Mouse (Mus musculus): Measurements from ENCODE around the gene Kpnb1. TPM values are rescaled to one million over a fixed set of nuclear protein-coding genes. Genes with fewer than 3 reads are reported as not detected.
"Not testable (repeated sequence)": the region's sequence is repeated elsewhere in the genome, so short reads cannot be mapped to it uniquely, and the experiment has no call there.

Gene Kpnb1
- polyA plus RNA-seq, 1 experiment from 2014 or later = 43.8 TPM

DNA sequence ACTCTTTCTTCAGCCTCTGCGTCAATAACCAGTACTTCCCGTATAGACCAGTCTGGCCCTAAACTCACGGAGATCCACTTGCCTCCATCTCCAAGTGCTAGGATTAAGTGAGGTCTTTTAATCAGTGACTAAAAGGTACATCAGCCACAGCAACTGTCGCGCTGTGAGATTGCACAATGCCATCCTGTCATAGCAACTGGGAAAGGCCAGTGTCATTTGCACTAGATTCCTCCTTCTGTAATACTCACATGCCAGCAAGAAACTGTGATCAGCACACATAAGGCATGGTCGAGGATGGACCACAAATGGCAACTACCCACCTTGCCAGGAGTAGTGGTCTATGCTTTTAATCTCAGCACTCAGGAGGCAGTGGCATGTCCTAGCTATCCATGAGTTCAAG is 11.8 kb upstream of the Kpnb1 start:
- Histone ChIP-seq H3K4me2 (replicated peaks) (no peak overlapping the region), H3K27ac (replicated peaks) (no peak overlapping the region), H3K36me3 (no peaks in the 10 kb centered on the region), H3K27me3 (no peaks in the 10 kb centered on the region), H3K4me3 (replicated peaks) (no peak overlapping the region), H3K4me1 (no peaks in the 10 kb centered on the region), H3K9ac (no peak overlapping the region), H3K9me3 (replicated peaks) (no peaks in the 10 kb centered on the region)
- WGBS = 81% methylated on average over 6 of the region's 6 CpGs
- no peak for ATAC-seq (ENCODE audit: insufficient number of reproducible peaks, low FRiP score, low TSS enrichment, low read depth)

DNA sequence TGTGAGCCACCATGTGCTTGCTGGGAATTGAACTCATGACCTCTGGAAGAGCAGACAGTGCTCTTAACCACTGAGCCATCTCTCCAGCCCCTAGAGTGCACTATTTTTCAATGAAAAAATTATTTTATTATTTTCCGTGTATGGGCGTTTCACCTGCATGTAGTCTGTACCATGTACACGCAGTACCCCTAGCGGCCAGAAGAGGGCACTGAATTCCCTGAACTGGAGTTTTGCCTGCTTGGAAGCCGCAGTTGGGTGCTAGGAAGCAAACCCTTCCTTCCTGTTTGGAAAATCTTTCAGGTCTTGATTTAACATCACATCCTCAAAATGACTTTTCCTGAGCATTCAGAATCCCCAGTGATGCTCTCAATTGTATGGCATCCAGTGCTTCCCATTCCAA is 10.9 kb upstream of the Kpnb1 start:
- no peak overlapping the region for H3K4me3 ChIP-seq (replicated peaks)
- H3K4me1 ChIP-seq = no peaks in the 10 kb centered on the region
- H3K27me3 ChIP-seq = no peaks in the 10 kb centered on the region
- H3K36me3 ChIP-seq = peaks cover 4% of the 10 kb centered on the region; the same call in 1 of the 2 replicates
- no peak for ATAC-seq (ENCODE audit: insufficient number of reproducible peaks, low FRiP score, low TSS enrichment, low read depth)
- H3K27ac ChIP-seq (replicated peaks) = no peak overlapping the region
- H3K4me2 ChIP-seq (replicated peaks) = no peak overlapping the region
- H3K9ac ChIP-seq = no peak overlapping the region
- H3K9me3 ChIP-seq (replicated peaks) = no peaks in the 10 kb centered on the region
- WGBS = 17% methylated on average over 5 of the region's 5 CpGs

DNA sequence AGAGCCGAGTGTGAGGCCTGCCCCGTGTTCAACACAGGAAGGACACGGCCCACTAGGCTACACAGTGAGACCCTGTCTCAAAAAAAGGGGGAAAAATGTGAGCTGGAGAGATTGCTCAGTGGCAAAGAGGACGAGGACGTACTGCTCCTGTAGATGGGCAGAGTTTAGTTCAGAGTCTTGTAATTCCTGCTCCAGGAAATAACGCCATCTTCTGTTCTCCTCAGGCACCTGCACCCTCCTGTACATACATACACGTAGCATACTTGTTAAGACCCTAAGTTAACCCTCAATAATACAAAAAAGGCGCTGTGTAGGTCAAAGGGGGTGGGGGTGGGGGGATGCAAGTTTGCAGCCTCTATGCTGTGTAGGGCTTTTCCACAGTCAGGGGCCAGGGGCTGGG is 9.3 kb upstream of the Kpnb1 start:
- Histone ChIP-seq H3K4me2 (replicated peaks) (no peak overlapping the region), H3K27ac (replicated peaks) (no peak overlapping the region), H3K27me3 (no peaks in the 10 kb centered on the region), H3K36me3 (peaks cover 4% of the 10 kb centered on the region; the same call in 1 of the 2 replicates), H3K4me3 (replicated peaks) (no peak overlapping the region), H3K9me3 (replicated peaks) (no peaks in the 10 kb centered on the region), H3K4me1 (no peaks in the 10 kb centered on the region), H3K9ac (no peak overlapping the region)
- 77% methylated on average over 8 of the region's 8 CpGs for WGBS
- no peak for ATAC-seq (ENCODE audit: insufficient number of reproducible peaks, low FRiP score, low TSS enrichment, low read depth)

DNA sequence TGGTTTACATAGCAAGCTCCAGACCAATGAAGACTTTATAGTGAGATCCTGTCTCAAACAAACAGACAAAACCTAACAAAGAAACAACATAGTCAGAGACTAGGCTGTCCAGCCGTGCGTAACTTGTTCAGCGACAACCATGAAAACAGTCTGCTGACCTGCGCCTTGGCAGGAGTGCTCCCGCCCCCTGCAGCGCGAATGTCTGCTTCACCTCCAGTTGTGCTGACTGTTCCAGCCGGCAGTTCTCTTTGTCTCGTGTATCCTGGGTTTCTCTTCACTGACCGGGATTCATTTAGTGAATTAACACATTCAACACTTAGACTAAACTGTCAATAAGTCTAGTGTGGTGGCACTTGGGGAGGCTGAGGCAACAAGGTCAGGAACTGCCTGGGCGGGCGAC is 8.9 kb upstream of the Kpnb1 start:
- WGBS = 72% methylated on average over 12 of the region's 12 CpGs
- Histone ChIP-seq H3K27ac (replicated peaks) (no peak overlapping the region), H3K4me1 (no peaks in the 10 kb centered on the region), H3K9ac (no peak overlapping the region), H3K4me3 (replicated peaks) (no peak overlapping the region), H3K36me3 (peaks cover 4% of the 10 kb centered on the region; the same call in 1 of the 2 replicates), H3K27me3 (no peaks in the 10 kb centered on the region), H3K4me2 (replicated peaks) (no peak overlapping the region), H3K9me3 (replicated peaks) (no peaks in the 10 kb centered on the region)
- ATAC-seq (ENCODE audit: insufficient number of reproducible peaks, low FRiP score, low TSS enrichment, low read depth) = no peak

DNA sequence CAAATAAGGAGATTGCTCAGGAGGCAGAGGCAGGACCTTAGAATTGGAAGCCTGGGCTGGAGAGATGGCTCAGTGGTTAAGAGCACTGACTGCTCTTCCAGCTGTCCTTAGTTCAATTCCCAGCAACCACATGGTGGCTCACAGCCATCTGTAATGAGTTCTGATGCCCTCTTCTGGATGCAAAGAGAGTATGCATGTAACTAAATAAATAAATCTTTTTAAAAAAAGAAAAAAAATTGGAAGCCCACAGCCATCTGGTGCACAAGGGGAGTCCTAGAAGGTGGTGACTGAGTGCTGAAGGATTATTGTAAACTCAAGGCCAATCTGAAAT is 4.9 kb upstream of the Kpnb1 start:
- no peak overlapping the region for H3K4me2 ChIP-seq (replicated peaks)
- no peak overlapping the region for H3K27ac ChIP-seq (replicated peaks)
- H3K4me1 ChIP-seq = peaks cover 12% of the 10 kb centered on the region; the same call in 1 of the 2 replicates
- H3K27me3 ChIP-seq = no peaks in the 10 kb centered on the region
- no peak overlapping the region for H3K9ac ChIP-seq
- no peak overlapping the region for H3K4me3 ChIP-seq (replicated peaks)
- no peaks in the 10 kb centered on the region for H3K9me3 ChIP-seq (replicated peaks)
- peaks cover 4% of the 10 kb centered on the region; the same call in 1 of the 2 replicates for H3K36me3 ChIP-seq
- no peak for ATAC-seq (ENCODE audit: insufficient number of reproducible peaks, low FRiP score, low TSS enrichment, low read depth)

DNA sequence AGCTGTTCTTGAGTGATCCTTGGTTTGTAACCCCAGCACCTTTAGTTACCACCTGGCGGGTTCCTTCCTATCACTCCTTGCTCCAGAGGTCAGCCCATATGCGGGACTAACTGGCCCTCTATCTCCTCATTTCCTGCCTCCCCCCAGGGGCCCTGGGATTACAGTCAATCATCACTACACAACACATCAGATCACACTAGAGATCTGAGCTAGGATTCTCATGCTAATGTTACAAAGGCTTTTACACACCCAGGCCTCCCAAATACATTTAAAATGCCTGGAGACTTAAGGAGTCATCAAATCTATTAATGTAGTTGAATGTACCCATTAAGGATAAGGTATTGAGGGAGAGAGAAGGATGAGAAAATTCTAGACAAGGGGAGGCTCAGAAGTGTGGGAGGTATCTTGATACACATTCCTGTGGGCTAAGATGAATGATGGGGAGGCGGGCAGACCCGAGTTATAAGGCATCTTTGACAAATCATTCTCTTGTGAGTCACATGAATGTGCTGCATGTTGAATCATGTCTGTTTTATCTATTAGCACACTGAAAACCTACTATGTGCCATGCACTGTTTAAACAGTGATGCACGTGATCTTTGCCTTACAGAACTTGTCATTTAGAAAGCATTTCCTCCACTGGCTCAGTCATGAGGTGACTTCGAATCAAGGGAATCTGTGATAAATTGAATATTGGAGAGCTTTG is 4.4 kb upstream of the Kpnb1 start:
- Histone ChIP-seq H3K27ac (replicated peaks) (no peak overlapping the region), H3K36me3 (peaks cover 4% of the 10 kb centered on the region; the same call in 1 of the 2 replicates), H3K4me1 (peaks cover 12% of the 10 kb centered on the region; the same call in 1 of the 2 replicates), H3K4me2 (replicated peaks) (no peak overlapping the region), H3K4me3 (replicated peaks) (no peak overlapping the region), H3K9ac (no peak overlapping the region), H3K9me3 (replicated peaks) (no peaks in the 10 kb centered on the region), H3K27me3 (no peaks in the 10 kb centered on the region)
- 65% methylated on average over 6 of the region's 6 CpGs for WGBS
- ATAC-seq (ENCODE audit: insufficient number of reproducible peaks, low FRiP score, low TSS enrichment, low read depth) = no peak

DNA sequence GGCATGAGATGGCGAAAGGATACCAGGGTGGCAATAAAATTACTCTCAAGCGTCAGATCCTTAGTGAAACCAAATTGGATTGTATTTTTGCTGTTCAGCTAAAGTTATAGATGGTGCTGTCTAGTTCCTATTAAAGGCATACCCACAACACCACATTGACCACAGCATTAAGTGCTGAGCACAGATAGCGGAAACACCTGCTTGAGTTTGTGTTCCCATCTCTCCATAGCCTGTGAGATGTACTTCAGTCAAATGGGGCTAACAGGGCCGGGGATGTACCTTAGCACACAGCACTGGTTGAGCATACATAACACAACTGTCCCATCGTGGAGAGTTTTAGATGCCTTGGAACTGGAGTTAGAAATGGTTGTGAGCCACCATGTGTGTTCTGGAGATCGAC is 3.3 kb upstream of the Kpnb1 start:
- Histone ChIP-seq H3K27ac (replicated peaks) (no peak overlapping the region), H3K36me3 (peaks cover 8% of the 10 kb centered on the region; the same call in 1 of the 2 replicates), H3K4me3 (replicated peaks) (no peak overlapping the region), H3K4me1 (peaks cover 18% of the 10 kb centered on the region; the same call in 1 of the 2 replicates), H3K27me3 (no peaks in the 10 kb centered on the region), H3K9me3 (replicated peaks) (no peaks in the 10 kb centered on the region), H3K9ac (no peak overlapping the region), H3K4me2 (replicated peaks) (no peak overlapping the region)
- no peak for ATAC-seq (ENCODE audit: insufficient number of reproducible peaks, low FRiP score, low TSS enrichment, low read depth)
- WGBS = 85% methylated on average over 6 of the region's 6 CpGs

DNA sequence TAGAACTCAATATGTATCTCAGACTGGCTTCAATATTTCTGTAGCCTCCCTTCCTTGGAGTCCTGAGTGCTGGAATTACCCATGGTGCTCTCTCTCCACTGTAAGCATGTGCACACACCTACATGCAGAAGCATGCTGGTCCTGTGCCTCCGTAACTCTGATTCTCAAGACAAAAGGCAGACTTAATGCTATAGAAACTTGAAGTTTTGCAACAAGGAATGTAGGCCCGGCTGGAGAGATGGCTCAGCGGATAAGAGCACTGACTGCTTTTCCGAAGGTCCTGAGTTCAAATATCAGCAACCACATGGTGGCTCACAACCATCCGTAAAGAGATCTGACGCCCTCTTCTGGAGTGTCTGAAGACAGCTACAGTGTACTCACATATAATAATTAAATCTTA is 2.0 kb upstream of the Kpnb1 start:
- 86% methylated on average over 6 of the region's 6 CpGs for WGBS
- ATAC-seq (ENCODE audit: insufficient number of reproducible peaks, low FRiP score, low TSS enrichment, low read depth); H3K4me2 ChIP-seq (replicated peaks): not testable (repeated sequence)

DNA sequence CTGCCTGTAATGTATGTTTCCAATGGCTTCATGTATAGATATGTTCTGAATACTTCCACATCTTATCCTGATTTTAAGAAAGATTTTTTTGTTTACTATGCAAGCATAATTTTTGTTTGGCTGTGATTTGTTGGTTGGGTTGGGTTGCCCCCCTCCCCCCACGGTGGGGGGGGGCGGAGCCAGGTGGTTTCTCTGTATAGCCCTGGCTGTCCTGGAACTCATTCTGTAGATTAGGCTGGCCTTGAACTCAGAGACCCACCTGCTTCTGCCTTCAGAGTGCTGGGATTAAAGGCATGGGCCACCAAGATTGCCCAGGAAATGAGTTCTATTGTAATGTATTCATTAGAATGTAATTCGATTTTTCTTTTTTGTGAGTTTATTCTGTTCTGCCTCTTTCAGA is 1.6 kb upstream of the Kpnb1 start:
- peaks cover 28% of the 10 kb centered on the region; the same call in 1 of the 2 replicates for H3K4me1 ChIP-seq
- no peak overlapping the region for H3K9ac ChIP-seq
- ATAC-seq (ENCODE audit: insufficient number of reproducible peaks, low FRiP score, low TSS enrichment, low read depth) = no peak
- no peak overlapping the region for H3K27ac ChIP-seq (replicated peaks)
- 34% methylated on average over 3 of the region's 3 CpGs for WGBS
- peak overlapping the region; percentile 87 for H3K4me2 ChIP-seq (replicated peaks)
- peaks cover 23% of the 10 kb centered on the region for H3K36me3 ChIP-seq
- no peaks in the 10 kb centered on the region for H3K27me3 ChIP-seq
- H3K4me3 ChIP-seq (replicated peaks) = peak overlapping the region; percentile 91
- no peaks in the 10 kb centered on the region for H3K9me3 ChIP-seq (replicated peaks)

More for the DNA sequence above, 2.0 kb upstream of the Kpnb1 start:
- H3K27me3 ChIP-seq; H3K27ac ChIP-seq (replicated peaks); H3K9ac ChIP-seq; H3K9me3 ChIP-seq (replicated peaks); H3K4me3 ChIP-seq (replicated peaks): not testable (repeated sequence)
- Histone ChIP-seq H3K36me3 (peaks cover 19% of the 10 kb centered on the region), H3K4me1 (peaks cover 28% of the 10 kb centered on the region; the same call in 1 of the 2 replicates)

DNA sequence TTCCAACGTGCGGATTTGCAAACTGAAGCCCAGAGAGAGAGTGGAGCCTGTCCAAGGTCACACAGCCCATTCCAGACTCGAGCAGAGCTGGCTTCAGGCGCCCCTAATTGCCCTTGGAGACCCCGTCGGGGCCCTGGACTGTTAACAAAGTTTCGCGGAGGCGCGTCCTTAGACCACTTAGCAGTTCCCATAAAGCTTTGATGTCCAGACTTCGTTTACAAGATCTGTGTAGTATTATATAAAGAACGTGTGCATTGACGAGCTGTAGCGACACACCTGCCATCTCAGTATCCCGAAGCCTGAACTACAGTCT is 918 bp upstream of the Kpnb1 start:
- peaks cover 28% of the 10 kb centered on the region; the same call in 1 of the 2 replicates for H3K4me1 ChIP-seq
- peak overlapping the region; percentile 87 for H3K4me2 ChIP-seq (replicated peaks)
- under 1% methylated on average over 15 of the region's 15 CpGs for WGBS
- peak overlapping the region; percentile 66 for H3K9ac ChIP-seq
- peak overlapping the region; percentile 97 for H3K27ac ChIP-seq (replicated peaks)
- peaks cover 25% of the 10 kb centered on the region for H3K36me3 ChIP-seq
- H3K4me3 ChIP-seq (replicated peaks) = peak overlapping the region; percentile 91
- H3K9me3 ChIP-seq (replicated peaks) = no peaks in the 10 kb centered on the region
- ATAC-seq (ENCODE audit: insufficient number of reproducible peaks, low FRiP score, low TSS enrichment, low read depth) = no peak
- H3K27me3 ChIP-seq = no peaks in the 10 kb centered on the region

DNA sequence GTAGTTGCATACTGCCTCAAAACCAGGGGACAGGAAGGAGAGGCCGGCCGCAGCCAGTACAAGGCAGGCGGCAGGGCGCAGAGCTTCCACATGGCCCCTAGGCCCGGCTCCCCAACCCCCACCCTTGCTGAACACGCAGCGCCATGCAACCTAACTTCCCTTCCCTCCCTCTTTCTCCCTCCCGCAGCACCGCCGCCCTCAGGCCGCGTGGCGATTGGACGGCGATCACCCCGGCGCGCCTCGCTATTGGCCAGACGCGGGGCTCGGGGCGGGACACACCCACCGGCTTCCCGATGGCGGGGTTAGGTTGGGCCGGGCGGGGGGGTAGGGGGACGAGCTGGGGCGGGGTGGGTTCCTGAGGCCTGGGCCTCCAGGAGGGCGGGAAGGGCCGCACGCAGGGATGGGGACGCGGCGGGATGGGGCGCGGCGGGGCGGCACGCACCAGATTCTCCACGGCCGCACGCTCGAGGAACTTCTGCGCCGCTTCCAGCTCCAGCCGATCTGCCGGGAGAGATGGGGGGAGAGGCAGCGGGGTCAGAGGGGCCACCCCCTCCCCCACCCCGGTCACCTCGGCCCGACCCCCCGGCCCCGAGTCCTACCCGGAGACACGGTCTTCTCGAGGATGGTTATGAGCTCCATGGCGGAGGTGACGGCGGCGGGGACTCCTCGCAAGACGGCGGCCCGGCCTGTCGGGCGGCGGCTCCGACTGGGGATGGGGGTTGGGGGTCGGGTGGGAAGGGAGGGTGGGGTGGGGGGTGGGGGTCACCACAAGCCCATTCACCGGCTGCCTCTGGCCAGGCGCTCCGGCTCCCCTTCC is 526 bp downstream of the Kpnb1 start:
- Histone ChIP-seq H3K4me3 (replicated peaks) (peak overlapping the region; percentile 91), H3K4me2 (replicated peaks) (peak overlapping the region; percentile 78), H3K9ac (peak overlapping the region; percentile 66), H3K27me3 (no peaks in the 10 kb centered on the region), H3K4me1 (peaks cover 28% of the 10 kb centered on the region; the same call in 1 of the 2 replicates), H3K9me3 (replicated peaks) (no peaks in the 10 kb centered on the region), H3K27ac (replicated peaks) (peak overlapping the region; percentile 97), H3K36me3 (peaks cover 39% of the 10 kb centered on the region)
- under 1% methylated on average over 44 of the region's 74 CpGs for WGBS
- peak; percentile 84 for ATAC-seq (ENCODE audit: insufficient number of reproducible peaks, low FRiP score, low TSS enrichment, low read depth)

Measured in embryonic facial prominence, embryonic 15.5 days (tissue).